Mouse (Mus musculus): ENCODE data around the gene Cbs. TPM values are rescaled to one million over a fixed set of nuclear protein-coding genes. Genes with fewer than 3 reads are reported as not detected.

Gene Cbs
- polyA plus RNA-seq, 1 experiment: 2.9 TPM

DNA sequence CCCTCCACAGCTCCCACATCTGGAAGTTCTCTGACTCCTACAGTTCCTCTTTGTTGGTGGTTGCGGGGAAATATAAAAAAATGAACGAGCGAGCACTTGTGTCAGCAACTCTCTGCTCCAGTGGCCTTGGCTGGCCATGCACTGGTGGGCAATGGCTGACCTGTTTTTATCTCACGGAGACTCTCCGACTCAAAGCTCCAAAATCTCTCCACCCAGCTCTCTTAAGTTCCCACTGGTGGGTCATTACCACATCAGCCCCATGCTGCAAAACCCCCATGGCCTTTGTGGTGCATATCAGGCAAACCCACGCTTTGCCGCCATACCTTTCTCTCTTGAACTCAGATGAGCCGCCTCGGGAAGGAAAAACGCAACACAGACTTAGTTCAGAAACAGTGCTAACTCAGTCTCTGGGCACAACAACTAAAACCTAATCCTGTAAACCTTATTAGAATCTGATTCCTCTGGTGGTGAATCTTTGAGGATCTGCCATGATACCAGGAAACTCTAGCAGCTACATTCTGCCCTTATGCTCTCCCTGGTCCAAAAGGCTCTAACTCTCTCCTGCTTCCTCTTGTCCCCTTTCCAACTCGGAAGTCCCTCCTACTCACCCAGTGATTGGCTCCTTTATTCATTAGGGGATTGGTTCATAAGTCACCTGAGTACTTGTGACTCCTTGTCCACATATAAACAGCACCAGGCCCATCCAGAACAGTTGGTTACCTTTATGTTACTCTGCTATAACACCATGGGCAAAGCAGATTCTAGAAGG lies 77.8 kb downstream of the Cbs start:
- 89% methylated on average over 11 of the region's 11 CpGs for WGBS
- no peak for DNase-seq (ENCODE audit: low read depth, low spot score)

Other genes with a start within 250 kb of the Cbs start
- 20.7 and 22.7 TPM in 2 replicates for gene Wdr4, start 117.3 kb downstream of the Cbs start, polyA plus RNA-seq (2012; rRNA removed)
- 257 and 281 TPM in 2 replicates for gene Ndufv3, start 117.1 kb downstream of the Cbs start, polyA plus RNA-seq (2012; rRNA removed)
- 11.6 and 21.1 TPM in 2 replicates for gene Pknox1, start 72.5 kb downstream of the Cbs start, polyA plus RNA-seq (2012; rRNA removed)
- 62.0 and 65.5 TPM in 2 replicates for gene U2af1, start 21.7 kb upstream of the Cbs start, polyA plus RNA-seq (2012; rRNA removed)
- 0.21 TPM in 1 of 2 replicates, not detected in the other for gene Cryaa, start 40.6 kb upstream of the Cbs start, polyA plus RNA-seq (2012; rRNA removed)
- gene Sik1, start 218.6 kb upstream of the Cbs start, polyA plus RNA-seq (2012; rRNA removed): 4.7 and 11.2 TPM in 2 replicates